Mouse (Mus musculus) layer of hippocampus, postnatal 25 days (tissue): ENCODE results near the gene Lgalsl. TPM values are rescaled to one million over a fixed set of nuclear protein-coding genes. Genes with fewer than 3 reads are reported as not detected.

Experiments used
- DNase-seq, 2 experiments: peaks; one replicate each; pipeline ENCODE4 v3.0.0; 2022; ENCODE audit warnings: mixed read lengths in 2 of 2, low spot score in 1 of 2; ENCODE audit errors: extremely low spot score in 1 of 2
- total RNA-seq, 2 experiments: library from RNA; stranded (reverse); gene quantifications; 2 replicates each; pipeline ENCODE4 v1.2.3; 2021

The Lgalsl gene
- total RNA-seq, 2 experiments from 2014 or later: 70.7 to 80.6 TPM

DNA sequence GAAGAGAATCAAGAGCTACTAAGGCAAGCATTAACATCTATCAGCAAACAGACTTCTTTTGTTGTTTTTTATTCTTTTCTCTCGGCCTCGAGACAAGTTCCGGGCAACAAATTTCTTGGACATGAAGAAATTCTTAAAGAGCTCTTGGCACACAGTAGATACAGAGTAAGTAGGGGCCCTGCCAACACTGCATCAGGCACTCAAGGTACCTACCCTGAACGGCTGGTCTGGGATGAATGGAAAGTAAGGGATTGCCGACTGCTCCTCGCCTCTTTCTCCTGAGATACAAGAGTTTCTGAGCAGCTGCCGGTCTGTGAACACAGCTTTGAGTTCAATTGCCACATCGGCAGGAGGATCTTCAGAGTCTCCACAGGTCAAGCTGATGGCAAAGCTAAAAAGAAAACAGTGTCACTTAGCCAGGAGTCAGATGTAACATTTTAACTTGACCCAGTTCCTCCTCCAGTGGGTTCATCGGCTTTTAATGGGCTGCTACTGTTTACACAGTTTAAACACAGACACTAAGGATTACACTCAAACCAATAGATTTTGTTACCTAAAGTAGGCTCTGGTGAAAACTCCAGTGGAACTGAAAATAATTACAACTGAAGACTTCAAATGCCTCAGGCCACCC is 1.7 kb downstream of the Lgalsl start:
- peak in 1 of 2 experiments; percentile 8 for DNase-seq

DNA sequence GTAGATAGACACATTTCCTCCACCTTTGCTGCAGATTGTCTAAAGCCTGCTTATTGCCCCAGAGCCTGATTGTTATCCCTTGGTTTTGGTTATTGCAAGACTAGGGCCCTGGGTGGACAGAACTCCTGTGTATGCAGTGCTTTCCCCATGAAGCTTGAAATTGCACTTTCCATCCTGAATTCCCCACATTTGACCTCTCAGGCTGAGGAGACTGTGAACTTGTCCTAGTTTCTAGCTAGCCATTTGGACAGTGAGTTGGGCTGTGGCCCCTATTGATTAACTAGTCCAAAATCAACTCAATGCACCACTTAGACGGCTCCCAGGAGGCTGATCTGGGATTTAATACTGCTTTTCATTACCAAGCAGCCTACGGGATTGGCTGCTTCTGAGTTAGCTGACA is 6.9 kb downstream of the Lgalsl start:
- DNase-seq: no peak

DNA sequence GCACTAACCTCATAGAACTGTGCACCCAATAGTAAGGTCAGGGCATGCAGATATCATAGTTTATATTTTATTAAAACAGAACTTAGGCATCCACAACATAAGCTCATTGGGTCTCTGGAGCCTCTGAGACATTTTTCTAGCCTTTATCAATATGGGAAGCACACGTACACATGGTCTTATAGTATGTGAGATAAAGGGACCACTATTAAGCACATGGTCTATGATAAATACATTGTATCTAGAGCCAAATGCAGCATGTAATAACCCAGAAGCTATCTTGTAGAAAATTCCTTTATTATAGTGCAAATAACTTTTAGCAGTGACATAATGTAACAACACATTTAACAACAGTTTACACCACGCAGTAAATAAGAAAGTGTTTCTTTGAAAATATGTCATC is 7.6 kb downstream of the Lgalsl start:
- DNase-seq: no peak

DNA sequence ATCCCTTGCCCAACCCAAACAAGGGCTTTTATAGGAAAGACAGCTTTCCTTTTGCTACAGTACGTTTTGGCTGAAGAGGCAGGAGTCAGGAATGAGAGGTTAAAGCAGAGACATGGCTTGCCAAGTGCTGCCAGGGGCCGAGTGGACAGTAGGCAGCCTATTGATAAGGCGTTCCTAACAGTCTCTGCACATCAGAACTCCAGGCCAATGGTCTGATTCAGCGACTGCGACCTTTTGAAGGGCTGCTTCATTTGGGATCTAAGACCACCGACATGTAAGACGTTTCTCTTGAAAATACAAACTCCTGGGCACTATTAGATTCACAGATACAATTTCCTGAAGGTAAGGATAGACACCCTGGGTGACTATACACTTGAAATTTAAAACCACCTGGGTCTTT is 9.5 kb downstream of the Lgalsl start:
- no peak for DNase-seq

DNA sequence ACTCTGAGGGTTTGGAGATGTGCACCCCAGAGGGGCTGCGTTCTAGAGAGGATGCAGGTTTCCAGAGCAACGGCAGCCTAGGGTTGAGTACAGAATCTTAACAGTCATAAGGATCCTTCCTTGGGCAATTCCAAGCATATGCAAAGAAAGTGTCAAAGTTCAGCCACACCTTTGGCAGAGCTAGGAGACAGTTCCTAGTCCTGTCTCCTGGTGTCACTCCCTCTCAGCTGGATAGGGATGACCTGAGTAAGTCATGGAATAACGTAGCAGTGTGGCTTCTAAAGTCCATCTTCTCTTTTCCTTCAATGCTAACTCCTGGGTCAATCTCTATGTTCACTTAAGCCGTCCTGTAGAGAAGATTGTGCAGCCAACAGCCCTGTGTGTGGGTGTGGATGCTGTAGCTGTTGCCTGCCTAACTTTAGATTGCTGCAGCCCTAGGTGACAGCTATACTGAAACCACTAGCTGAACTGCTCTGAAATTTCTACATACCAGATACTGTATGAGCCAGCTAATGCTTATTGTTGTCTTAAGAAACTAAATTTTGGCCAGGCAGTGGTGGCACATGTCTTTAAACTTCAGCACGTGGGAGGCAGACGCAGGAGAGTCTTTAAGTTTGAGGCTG is 16.8 kb downstream of the Lgalsl start:
- no peak for DNase-seq

DNA sequence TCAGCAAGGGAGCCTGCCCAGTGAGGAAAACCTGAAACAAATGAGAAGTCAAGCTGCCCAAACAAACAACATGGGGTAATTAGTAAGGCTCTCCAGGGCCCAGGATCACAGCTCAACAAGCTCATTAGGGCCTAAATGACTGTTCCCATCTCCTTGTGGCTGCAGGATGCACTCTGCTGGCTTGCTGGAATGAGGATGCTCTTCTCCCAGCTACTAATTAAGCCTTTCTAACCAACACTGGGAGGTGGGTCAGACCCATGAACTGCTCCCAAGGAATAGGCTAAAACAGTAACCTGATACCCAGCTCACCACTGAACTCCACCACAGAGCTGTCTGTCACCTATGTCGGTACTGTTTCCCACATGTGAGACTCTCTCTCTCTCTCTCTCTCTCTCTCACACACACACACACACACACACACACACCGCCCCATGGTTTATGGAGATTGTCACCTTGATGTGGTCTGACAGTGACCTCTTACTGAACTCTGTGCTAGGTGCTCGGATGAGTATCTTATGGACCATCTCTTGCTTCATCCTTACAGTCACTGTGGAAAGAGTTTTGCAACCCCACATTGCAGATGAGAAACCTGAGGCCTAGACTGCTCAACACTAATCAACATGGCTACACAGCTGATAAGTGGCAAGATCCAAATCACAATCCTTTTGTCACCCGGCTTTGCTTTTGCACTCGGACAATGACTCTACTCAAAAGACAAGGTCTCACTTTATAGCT is 18.5 kb downstream of the Lgalsl start:
- DNase-seq: no peak

DNA sequence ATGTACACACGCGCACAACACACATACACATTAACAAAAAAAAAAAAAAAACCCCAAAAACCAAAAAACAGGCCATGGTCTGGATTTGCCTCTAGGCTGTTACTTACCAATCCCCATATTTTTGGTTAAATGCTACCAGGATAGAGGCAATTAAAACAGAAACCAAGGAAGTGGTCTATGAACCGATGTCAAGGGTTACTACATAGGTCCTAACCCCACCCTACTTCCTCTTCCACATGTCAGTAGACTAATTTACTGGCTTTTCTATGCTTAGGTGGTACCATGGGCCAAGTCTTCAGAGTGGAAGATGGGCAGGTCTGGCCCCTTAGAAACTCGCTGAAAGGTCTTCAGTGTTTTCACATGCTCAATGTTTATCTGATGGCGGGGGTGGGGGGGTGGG is 24.2 kb downstream of the Lgalsl start:
- no peak for DNase-seq

DNA sequence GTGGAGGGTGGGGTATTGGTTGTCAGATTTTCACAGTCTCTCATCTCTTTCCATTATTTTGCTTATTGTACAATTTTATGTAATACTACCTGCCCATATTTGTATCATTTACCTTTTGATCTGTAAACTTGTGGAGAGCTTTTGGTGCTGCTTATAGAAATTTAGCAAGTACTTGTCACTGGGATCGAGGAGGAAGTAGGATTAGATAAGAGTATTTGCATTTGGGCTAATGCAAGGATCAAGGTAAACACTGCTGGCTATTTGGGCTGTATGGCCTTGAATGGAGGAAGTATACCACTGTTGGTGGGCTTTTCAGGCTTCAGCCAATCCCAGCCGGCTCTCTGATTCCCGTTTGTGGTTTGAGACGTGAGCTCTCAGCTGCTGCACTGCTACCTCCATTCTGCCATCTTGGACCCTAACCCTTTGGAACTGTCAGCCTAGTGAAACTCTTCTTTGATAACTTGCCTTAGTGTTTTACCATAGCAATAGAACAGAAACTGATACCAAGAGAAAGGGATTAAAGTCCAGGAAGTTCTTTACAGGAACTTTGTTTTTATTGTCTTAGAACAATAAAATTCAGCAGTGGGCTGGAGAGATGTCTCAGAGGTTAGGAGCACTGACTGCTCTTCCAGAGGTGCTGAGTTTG is 25.1 kb downstream of the Lgalsl start:
- no peak for DNase-seq

DNA sequence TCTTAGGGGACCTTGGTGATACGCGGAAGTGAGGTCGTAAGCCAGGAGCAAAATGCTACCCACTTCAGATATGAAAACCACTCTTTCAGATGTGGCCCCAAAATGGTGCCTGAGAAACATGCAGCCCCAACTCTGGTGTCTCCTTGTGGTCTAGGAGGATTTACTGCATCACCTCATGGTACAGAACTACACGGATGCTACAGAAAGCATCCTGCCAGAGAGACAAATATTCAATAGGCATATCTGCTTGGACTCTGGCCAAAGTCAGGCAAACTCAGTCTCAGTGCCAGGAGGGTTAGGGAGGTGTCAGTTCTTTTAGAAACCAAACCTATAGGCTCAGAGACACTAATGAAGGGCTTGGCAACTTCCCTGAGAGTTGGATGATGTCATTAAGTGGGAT is 26.4 kb downstream of the Lgalsl start:
- DNase-seq: no peak

DNA sequence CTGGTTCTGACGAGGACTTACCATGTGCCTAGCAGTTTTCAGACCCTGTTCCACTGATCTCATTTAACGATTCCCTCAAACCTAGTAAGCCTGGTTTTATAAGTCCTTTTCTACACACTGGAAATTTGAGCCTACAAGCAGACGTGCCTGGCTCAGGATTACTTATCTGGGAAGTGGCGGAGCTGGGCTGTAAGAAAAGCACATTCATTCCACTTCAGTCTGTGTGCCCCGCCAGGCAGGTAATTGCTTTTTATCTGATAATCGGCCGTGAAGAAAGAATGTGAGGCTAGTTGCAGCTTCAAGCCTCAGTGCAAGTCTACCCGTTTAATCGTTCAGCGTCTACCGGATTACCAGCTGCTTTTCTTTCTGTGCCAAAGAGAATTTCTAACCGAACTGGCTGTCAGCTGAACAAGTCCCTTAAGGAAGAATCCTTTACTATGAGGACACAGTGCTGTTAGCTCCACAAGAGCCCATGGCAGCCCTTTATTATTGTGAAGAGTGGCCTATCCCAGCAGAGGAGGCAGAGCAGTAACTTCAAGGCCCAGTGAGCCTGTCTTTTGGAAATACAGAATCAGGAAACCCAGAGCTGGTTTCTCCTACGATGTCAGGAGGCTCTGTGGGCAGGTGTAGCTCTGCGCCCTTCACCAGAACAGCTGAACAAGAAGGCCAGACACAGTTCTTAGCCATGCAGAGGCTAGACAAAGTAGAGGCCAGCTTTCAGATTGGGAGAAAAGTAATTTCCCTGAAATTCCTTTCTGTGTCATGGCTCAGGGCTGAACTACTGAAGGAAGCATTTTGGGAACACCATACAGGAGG is 30.4 kb downstream of the Lgalsl start:
- no peak for DNase-seq

DNA sequence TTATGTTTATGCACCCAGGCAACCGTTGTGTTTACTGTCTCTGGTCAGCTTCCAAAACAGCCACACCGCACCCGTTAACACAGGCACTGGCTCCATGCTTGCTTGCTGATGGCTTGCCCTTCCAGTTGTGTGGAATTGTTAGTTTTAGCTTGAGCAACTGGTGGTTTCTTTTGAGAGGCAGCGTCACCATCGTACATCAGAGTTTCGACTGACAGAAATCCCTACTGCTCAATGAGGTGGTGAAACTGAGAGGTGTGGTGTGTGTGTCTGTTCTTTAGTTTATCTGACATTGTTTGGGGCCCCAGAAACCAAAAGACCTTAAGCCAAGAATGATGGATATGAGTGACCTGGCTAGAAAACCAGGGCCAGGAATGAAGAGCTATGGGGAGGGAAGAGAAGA is 33.0 kb downstream of the Lgalsl start:
- no peak for DNase-seq

DNA sequence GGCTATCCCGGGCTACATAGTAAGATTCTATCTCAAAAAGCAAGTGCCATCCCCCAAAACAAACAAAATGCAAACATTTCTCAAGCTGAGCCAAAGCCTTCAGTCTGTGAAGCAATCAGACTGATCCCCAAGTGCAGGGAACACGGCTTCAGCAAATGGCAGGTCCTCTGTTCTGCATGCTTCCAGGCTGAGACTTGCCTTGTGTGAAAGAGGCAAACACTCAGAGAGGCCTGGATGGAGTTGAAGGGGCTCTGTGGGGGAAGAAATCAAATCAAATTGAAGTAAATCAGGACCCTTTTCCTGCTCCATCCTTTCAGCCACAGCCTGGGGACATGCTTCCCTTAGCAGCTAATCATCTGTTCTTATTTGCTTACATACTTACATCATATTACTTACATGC is 35.4 kb downstream of the Lgalsl start:
- DNase-seq: no peak

DNA sequence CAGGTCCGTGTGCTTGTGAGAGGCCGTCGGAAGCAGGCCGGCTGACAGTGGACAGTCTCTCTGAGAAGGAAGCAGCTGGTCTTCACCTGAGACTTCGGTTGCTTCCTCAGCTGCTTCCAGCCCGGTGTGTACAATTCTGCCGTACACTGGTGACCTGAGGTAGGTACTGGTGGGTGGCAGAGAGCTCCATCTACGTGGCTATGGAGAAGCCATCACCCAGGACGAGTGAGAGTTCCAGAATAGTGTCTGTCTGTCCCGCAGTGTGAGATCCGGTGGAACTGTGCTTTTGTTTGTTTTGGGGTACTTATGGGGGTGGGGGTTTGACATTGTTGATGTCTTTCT is 36.0 kb downstream of the Lgalsl start:
- no peak for DNase-seq

DNA sequence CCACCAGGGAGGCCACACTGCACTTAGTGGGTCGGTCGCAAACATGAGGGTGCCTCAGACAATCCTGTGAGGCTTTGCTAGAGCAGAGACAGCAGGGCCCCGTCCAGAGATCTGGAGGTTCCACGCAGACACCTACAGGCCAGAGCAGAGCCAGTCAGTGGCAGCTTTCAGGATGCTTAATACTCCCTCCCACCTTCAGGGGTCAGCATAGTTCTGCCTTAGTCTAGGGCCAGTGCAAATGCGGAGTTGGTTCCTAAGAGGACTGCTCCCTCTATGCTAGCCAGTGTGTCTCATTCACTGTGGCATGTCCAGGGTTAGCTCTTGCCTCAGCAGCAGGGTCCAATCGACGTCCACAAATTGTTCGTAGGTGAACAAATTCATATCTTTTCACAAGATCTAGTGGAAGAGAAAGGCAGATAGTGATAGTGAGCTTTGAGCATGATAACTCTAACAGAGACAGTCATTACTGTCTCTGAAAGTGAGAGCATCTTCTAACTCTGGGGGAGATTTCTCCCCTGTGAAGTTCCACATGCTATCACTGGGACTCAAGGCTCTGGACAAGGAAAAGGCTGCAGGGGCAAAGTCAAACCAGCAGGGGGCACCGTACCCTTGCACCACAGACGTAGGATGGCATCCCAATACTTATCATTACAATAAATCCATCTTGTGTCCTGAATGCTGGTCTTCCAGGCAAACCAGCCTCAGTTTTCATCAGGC is 36.5 kb downstream of the Lgalsl start:
- DNase-seq: peak; percentile 78 to 92

DNA sequence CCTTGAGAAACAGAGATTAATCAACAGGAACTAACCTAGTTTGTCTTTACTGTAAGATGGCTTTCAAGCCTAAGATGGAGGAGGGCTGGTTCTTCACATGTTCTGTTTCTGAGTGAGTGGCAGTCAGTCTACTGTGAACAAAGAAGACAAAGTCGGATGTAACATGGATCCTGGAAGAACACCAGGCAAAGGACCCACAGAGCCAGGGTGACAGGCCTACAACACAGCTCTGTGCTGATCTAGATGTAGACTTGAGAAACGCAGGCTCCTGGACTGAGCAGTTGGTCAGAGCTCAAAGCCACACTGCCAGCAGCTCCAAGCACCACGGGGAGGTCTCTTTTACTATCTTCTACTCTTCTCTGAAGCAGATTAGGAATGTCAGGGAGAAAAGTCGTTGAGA is 37.2 kb downstream of the Lgalsl start:
- no peak for DNase-seq

DNA sequence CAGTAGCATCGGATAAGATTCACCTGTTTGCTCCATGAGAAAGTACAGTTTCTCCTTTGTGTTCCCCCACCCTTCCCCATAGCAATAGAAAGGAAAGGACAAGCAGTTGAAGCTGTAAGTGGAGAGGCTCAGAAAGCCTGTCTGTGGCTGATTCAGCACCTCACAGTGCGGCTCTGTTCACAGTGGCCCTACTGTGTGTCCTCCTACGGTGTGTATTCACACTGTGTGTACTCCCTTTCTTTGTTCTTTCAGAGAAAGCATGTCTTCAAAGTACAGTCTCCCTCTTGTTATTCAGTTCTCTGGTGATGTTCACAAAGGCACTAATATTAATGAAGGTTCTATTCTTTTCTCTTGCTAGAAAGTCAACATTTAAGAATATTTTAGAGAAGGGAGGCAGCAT is 38.2 kb downstream of the Lgalsl start:
- DNase-seq: no peak

DNA sequence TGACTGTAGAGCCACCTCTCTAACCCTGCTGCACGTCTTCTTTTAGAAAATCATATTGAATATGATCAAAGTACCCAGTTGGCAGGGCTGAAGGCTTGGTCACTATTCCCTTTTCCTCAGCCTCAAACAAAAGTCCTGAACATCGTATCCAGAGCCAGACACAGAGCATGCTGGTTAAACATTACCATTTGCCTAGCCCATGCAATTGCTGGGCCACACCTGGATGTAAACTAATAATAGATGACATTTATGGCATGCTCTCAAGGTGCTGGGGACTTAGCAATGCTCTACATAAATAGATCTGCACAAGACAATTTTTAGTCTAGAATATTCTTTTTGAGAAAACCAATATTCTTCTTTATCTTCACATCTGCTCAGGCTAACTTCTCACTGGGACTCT is 39.5 kb downstream of the Lgalsl start:
- no peak for DNase-seq

DNA sequence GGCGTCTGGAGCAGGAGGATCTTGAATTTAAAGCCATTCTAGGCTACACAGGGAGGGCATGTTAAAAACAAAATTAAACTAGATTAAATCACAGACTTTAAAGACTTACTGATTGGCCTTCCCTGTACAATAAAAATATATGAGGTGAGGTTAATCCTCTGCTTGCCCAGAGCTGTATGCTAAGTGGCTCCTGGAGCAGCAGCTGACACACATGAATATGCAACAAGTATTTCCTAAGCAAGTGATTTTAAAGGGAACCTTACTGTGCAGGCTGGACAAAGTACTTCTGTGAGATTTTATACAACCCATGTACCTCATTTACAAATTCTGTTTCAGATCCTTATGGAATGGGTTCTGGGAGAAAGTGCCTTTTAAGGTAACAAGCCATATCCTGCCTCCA is 41.8 kb downstream of the Lgalsl start:
- DNase-seq: no peak

DNA sequence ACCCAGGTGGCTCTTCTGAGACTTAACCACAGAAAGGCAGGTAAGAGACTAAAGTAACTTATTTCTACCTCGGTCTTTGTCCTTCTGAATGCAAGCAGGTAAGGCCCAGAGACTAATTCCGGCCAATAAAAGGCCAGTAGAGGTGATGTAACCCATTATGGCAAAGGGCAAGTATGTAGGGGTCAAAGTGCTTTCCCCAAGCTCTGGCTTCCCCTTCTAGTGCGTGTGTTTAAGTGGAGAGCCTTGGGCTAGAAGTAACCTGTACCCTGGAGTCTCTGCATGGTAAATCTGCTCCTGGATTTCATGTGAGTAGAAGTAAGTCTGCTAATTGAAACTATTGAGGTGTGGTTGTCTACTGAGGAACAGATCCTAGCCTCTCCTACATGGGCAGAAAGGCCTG is 42.8 kb downstream of the Lgalsl start:
- no peak for DNase-seq

DNA sequence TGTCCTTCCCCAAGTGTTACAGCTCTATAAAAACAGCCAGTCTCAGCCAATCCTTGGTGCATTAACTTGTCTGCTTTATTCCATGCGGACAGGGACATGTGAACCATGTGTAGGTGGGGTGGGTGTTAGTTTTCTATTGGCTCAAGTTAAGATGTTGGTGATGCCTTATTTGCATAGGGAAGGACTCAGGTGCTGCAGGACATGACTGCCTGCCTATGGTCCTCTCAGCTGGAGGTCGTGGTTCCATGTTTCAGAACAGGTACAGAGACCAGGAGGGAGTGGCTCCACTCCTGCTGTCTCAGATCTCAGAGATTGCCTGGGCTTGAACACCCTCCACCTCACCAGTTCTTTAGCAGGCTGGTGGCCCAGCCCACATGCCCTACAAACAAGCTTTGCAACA is 44.7 kb downstream of the Lgalsl start:
- DNase-seq: no peak
